Mouse (Mus musculus): ENCODE measurements around the gene Nfkb1.

GRCm38 (mm10) chr3:135547298-135547697, 144.0 kb downstream of the Nfkb1 start:
- no peak for TF ChIP-seq EP300 (IDR thresholded peaks at IDR 0.05; ENCODE audit: low read depth in 1 of 2, low read length in 2 of 2)
- TF ChIP-seq NRF1 (IDR thresholded peaks at IDR 0.05; ENCODE audit: insufficient read depth, low read depth, low read length, poor library complexity, severe bottlenecking): no peak
- TF ChIP-seq CHD2 (IDR thresholded peaks at IDR 0.05; ENCODE audit: low read length): no peak
- no peak for TF ChIP-seq POLR2A (IDR thresholded peaks at IDR 0.05; ENCODE audit: control insufficient read depth in 1 of 2, insufficient read depth in 1 of 2, low read depth in 1 of 2, low read length in 2 of 2, poor library complexity in 1 of 2)
- TF ChIP-seq HCFC1 (IDR thresholded peaks at IDR 0.05; ENCODE audit: low read depth, low read length): no peak
- TF ChIP-seq POLR2AphosphoS5 (IDR thresholded peaks at IDR 0.05; ENCODE audit: borderline replicate concordance, low read depth, low read length): no peak

All from MEL (cell line).